In genomic region chr6:17459561-17459960, GRCm38 (mm10) we compare ENCODE assay signal across 30 mouse cellular contexts. TPM values are rescaled to one million over a fixed set of nuclear protein-coding genes. Genes with fewer than 3 reads are reported as not detected.
A peak's percentile ranks its signal among the peaks of the same experiment; 100 is the strongest.
DNase-seq lines count a peak whose midpoint lies in the region; ATAC-seq and TF ChIP-seq lines count a peak whose summit lies in the region.
"Had no signal": no experiment of that assay in that cellular context is flagged by ENCODE, and none has a peak within 500 bp of the region (broad histone marks: within the 10 kb centered on the region; RNA-seq: fewer than 3 reads in every experiment).

No protein-coding gene starts in this region.

- H3K9ac ChIP-seq in midbrain, embryonic 11.5 days (ENCODE audit: low read length): no peak overlapping the region
- no peak overlapping the region for H3K9ac ChIP-seq in midbrain, postnatal 0 days (replicated peaks; ENCODE audit: low read length, poor library complexity, severe bottlenecking)
- H3K9ac ChIP-seq: heart, embryonic 13.5 days; limb, embryonic 15.5 days; liver, embryonic 13.5 days; midbrain, embryonic 15.5 days; neural tube, embryonic 12.5 days; stomach, embryonic 15.5 days had no signal

- peak; percentile 44 for DNase-seq in kidney, adult 11 months
- no peak for DNase-seq in kidney, postnatal 4 days
- DNase-seq in midbrain, embryonic 11.5 days (ENCODE audit: low spot score, missing footprints): peak; percentile 75
- no peak for DNase-seq in midbrain, postnatal 0 days (ENCODE audit: low spot score)
- peak; percentile 9 for DNase-seq in ZHBTc4 (ENCODE audit: low read depth, low spot score)
- DNase-seq in kidney, postnatal 36 days: peak; percentile 25 to 29
- no peak for DNase-seq in testis, postnatal 14 days (ENCODE audit: low spot score)
- DNase-seq in gastrocnemius, adult 18-20 months (ENCODE audit: low spot score): no peak
- DNase-seq: adrenal gland, adult 8-10 months; cerebellum, adult 11 months; cerebellum, adult 9-10 months; heart, postnatal 10 days; layer of hippocampus, adult 9-11 months; liver, embryonic 13.5 days; lung, adult 18-20 months; lung, postnatal 4 days; right cerebral cortex, postnatal 14 days; thymus, postnatal 25 days had no signal

- H3K9me3 ChIP-seq in midbrain, embryonic 11.5 days (ENCODE audit: control insufficient read depth, low read length): no peaks in the 10 kb centered on the region
- no peaks in the 10 kb centered on the region for H3K9me3 ChIP-seq in midbrain, postnatal 0 days (ENCODE audit: low read length)
- H3K9me3 ChIP-seq: heart, embryonic 13.5 days; limb, embryonic 10.5 days; limb, embryonic 15.5 days; liver, embryonic 13.5 days; midbrain, embryonic 15.5 days; neural tube, embryonic 12.5 days; stomach, embryonic 15.5 days had no signal

- no peak overlapping the region for H3K4me2 ChIP-seq in midbrain, embryonic 11.5 days
- no peak overlapping the region for H3K4me2 ChIP-seq in midbrain, postnatal 0 days (ENCODE audit: low read depth, low read length, poor library complexity, severe bottlenecking)
- H3K4me2 ChIP-seq: heart, embryonic 13.5 days; limb, embryonic 15.5 days; liver, embryonic 13.5 days; midbrain, embryonic 15.5 days; neural tube, embryonic 12.5 days; stomach, embryonic 15.5 days had no signal

- ATAC-seq in midbrain, embryonic 11.5 days (ENCODE audit: low FRiP score): no peak
- ATAC-seq in midbrain, postnatal 0 days (ENCODE audit: low FRiP score): no peak
- ATAC-seq: activated CD4-positive, CD25-positive, alpha-beta regulatory T cell, adult 4 months; forebrain, embryonic 16.5 days; hindbrain, embryonic 16.5 days; lung, postnatal 0 days; midbrain, embryonic 15.5 days had no signal

- peaks cover 5% of the 10 kb centered on the region; the same call in 1 of the 2 replicates for H3K4me1 ChIP-seq in midbrain, embryonic 11.5 days (ENCODE audit: control insufficient read depth, insufficient read depth, low read length)
- H3K4me1 ChIP-seq in midbrain, postnatal 0 days (ENCODE audit: insufficient read depth, low read length): peaks cover 3% of the 10 kb centered on the region; the same call in 1 of the 2 replicates
- H3K4me1 ChIP-seq: liver, embryonic 13.5 days; stomach, embryonic 15.5 days had no signal

- 67% methylated on average over 6 of the region's 6 CpGs for WGBS in midbrain, embryonic 11.5 days
- 51% methylated on average over 6 of the region's 6 CpGs for WGBS in midbrain, postnatal 0 days

- H3K4me3 ChIP-seq in midbrain, embryonic 11.5 days (ENCODE audit: low read depth, low read length): no peak overlapping the region
- H3K4me3 ChIP-seq in midbrain, postnatal 0 days (ENCODE audit: low read depth, low read length): no peak overlapping the region
- H3K4me3 ChIP-seq: erythroblast, embryonic 14.5 days; heart, embryonic 13.5 days; limb, embryonic 10.5 days; limb, embryonic 15.5 days; liver, embryonic 13.5 days; midbrain, embryonic 15.5 days; neural tube, embryonic 12.5 days; stomach, embryonic 15.5 days had no signal

- no peaks in the 10 kb centered on the region for H3K36me3 ChIP-seq in midbrain, embryonic 11.5 days (ENCODE audit: control insufficient read depth, insufficient read depth, low read length)
- no peaks in the 10 kb centered on the region for H3K36me3 ChIP-seq in midbrain, postnatal 0 days (ENCODE audit: insufficient read depth, low read length)
- H3K36me3 ChIP-seq: heart, embryonic 13.5 days; limb, embryonic 10.5 days; limb, embryonic 15.5 days; liver, embryonic 13.5 days; midbrain, embryonic 15.5 days; neural tube, embryonic 12.5 days; stomach, embryonic 15.5 days had no signal

- no peak overlapping the region for H3K27ac ChIP-seq in midbrain, embryonic 11.5 days (ENCODE audit: low read depth, low read length)
- H3K27ac ChIP-seq in midbrain, postnatal 0 days (ENCODE audit: low read depth, low read length): no peak overlapping the region
- H3K27ac ChIP-seq: heart, embryonic 13.5 days; limb, embryonic 10.5 days; limb, embryonic 15.5 days; liver, embryonic 13.5 days; midbrain, embryonic 15.5 days; neural tube, embryonic 12.5 days; stomach, embryonic 15.5 days had no signal

- H3K27me3 ChIP-seq in midbrain, embryonic 11.5 days (ENCODE audit: control insufficient read depth, insufficient read depth, low read length): peaks cover 15% of the 10 kb centered on the region
- 0 out of 2 replicates have a peak, but pooled peaks cover 9% of the 10 kb centered on the region for H3K27me3 ChIP-seq in midbrain, postnatal 0 days (ENCODE audit: insufficient read depth, low read length)
- H3K27me3 ChIP-seq: stomach, embryonic 15.5 days had no signal

- no peak for TF ChIP-seq CTCF in midbrain, postnatal 0 days (IDR thresholded peaks at IDR 0.05)

RNA-seq across cellular contexts. Expression of gene Met, which starts 4.0 kb away (rescaled TPM):
- 1.1 and 1.6 TPM in 2 replicates for polyA plus RNA-seq in midbrain, embryonic 11.5 days (2014; fragmentation: Nextera tagmentation; extraction: Ambion mirVana)
- 3.0 and 3.2 TPM in 2 replicates for total RNA-seq in midbrain, postnatal 0 days (2014; rRNA removed)
- 0.46 and 0.47 TPM in 2 replicates for polyA plus RNA-seq in midbrain, postnatal 0 days (2015; fragmentation: Nextera tagmentation; extraction: Ambion mirVana)
- 10 to 100 TPM in 1 of 2 experiments, 1 to 10 TPM in 1; 9.9 to 10.3 TPM for total RNA-seq in gastrocnemius, adult 18-20 months (2021)
- total RNA-seq: MEL had no signal
- polyA plus RNA-seq: activated CD4-positive, CD25-positive, alpha-beta regulatory T cell, adult 4 months; erythroblast, embryonic 14.5 days had no signal

Comparison
In these comparisons a context has a peak if more than half of its experiments do, and no peak if none do; other contexts are left out.
1. DNase-seq: peak in kidney, adult 11 months (single experiment), midbrain, embryonic 11.5 days (single experiment), ZHBTc4 (single experiment) and kidney, postnatal 36 days (2 of 2); none in kidney, postnatal 4 days (0 of 2), midbrain, postnatal 0 days (single experiment), testis, postnatal 14 days (single experiment) and gastrocnemius, adult 18-20 months (single experiment).